Mouse (Mus musculus): ENCODE measurements around the gene Ruvbl2. TPM values are rescaled to one million over a fixed set of nuclear protein-coding genes. Genes with fewer than 3 reads are reported as not detected.
A peak's percentile ranks its signal among the peaks of the same experiment; 100 is the strongest.

Ruvbl2 gene
- polyA plus RNA-seq, 1 experiment from 2014 or later = 153 TPM

- Histone ChIP-seq H3K4me2 (ENCODE audit: low read length) (no peak overlapping the region), H3K9ac (ENCODE audit: low read length) (no peak overlapping the region), H3K27me3 (replicated peaks; ENCODE audit: control insufficient read depth, insufficient read depth, low read length) (no peaks in the 10 kb centered on the region), H3K4me1 (ENCODE audit: control insufficient read depth, insufficient read depth, low read length) (no peaks in the 10 kb centered on the region), H3K36me3 (ENCODE audit: control insufficient read depth, insufficient read depth, low read length) (peaks cover 44% of the 10 kb centered on the region), H3K4me3 (ENCODE audit: low read depth, low read length) (no peak overlapping the region), H3K27ac (ENCODE audit: low read depth, low read length) (no peak overlapping the region), H3K9me3 (replicated peaks; ENCODE audit: control insufficient read depth, low read length) (no peaks in the 10 kb centered on the region)
- no peak for DNase-seq (ENCODE audit: low spot score)
- no peak for ATAC-seq
Measured at GRCm38 (mm10) chr7:45446589-45446988, 8.7 kb upstream of the Ruvbl2 start.

DNA sequence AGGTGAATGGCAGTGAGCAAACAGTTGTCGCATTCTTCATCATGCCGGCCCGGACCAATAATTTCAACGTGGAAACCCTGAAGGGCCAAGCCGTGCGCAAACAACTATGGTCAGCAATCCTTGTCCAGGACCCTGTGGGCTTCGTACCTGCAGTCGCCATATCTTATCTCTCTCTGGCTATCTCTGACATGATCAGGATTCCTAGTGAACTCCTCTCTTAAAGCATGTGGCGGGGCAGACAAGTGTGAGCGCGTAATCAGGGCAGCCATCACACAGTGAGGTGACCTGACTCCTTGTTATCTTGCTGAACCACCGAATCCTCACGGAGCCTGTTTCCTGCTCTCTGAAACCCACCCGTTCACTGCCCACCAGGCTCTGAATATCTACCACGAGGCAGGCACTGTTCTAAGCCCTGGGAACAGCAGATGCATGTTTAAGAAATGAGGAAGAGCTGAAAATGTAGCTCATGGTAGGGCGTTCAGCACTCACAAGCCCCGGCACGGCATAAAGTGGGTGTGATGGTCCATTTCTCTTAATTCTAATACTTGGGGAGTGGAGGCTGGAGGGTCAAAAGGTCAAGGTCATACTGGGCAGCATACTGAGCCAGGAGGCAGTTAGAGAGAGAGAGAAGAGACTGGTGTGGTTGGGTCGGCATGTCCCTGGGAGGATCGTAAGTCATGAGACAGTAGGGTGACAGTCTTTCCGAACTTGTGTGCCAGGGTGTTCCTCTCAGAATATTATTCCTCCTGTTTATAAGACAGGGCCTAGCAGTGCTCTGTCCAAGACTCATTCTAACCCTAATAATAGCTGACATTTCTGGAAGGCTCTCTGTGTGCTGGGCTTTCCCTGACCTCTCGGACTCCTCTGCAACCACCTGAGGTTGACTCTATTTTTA, 5.9 kb upstream of the Ruvbl2 start:
- H3K27me3 ChIP-seq (replicated peaks; ENCODE audit: control insufficient read depth, insufficient read depth, low read length) = no peaks in the 10 kb centered on the region
- DNase-seq (ENCODE audit: low spot score) (no peak), ATAC-seq (no peak)
- H3K4me1 ChIP-seq (ENCODE audit: control insufficient read depth, insufficient read depth, low read length) = no peaks in the 10 kb centered on the region
- H3K4me3 ChIP-seq (ENCODE audit: low read depth, low read length) = no peak overlapping the region
- no peak overlapping the region for H3K27ac ChIP-seq (ENCODE audit: low read depth, low read length)
- 89% methylated on average over 22 of the region's 22 CpGs for WGBS
- H3K4me2 ChIP-seq (ENCODE audit: low read length) = no peak overlapping the region
- no peaks in the 10 kb centered on the region for H3K9me3 ChIP-seq (replicated peaks; ENCODE audit: control insufficient read depth, low read length)
- H3K9ac ChIP-seq (ENCODE audit: low read length) = no peak overlapping the region
- H3K36me3 ChIP-seq (ENCODE audit: control insufficient read depth, insufficient read depth, low read length) = peaks cover 53% of the 10 kb centered on the region; the same call in 1 of the 2 replicates

GRCm38 (mm10) chr7:45437046-45437445, 850 bp downstream of the Ruvbl2 start:
- Histone ChIP-seq H3K4me1 (ENCODE audit: control insufficient read depth, insufficient read depth, low read length) (peaks cover 18% of the 10 kb centered on the region), H3K27me3 (replicated peaks; ENCODE audit: control insufficient read depth, insufficient read depth, low read length) (no peaks in the 10 kb centered on the region), H3K36me3 (ENCODE audit: control insufficient read depth, insufficient read depth, low read length) (peaks cover 18% of the 10 kb centered on the region)

DNA sequence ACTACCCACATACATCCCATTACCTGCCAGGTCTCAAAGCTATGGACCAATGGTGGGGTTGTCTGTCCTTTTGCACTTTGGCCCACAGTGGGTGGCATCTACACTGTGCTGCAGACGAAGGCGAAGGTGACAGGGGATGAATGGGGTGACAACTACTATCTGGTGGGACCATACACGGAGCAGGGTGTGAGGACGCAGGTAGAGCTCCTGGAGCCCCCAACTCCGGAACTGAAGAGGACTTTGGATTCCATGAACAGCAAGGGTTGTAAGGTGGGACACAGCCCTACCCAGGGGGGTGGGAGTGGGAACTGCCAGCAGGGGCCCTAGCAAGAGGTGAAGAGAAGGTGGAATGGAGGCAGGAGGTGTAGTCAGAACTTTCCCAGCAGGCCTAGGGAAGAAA, 1.5 kb downstream of the Ruvbl2 start:
- peaks cover 21% of the 10 kb centered on the region for H3K36me3 ChIP-seq (ENCODE audit: control insufficient read depth, insufficient read depth, low read length)
- peaks cover 18% of the 10 kb centered on the region for H3K4me1 ChIP-seq (ENCODE audit: control insufficient read depth, insufficient read depth, low read length)
- 94% methylated on average over 5 of the region's 5 CpGs for WGBS
- no peak for DNase-seq (ENCODE audit: low spot score)
- no peak for ATAC-seq
- no peaks in the 10 kb centered on the region for H3K9me3 ChIP-seq (replicated peaks; ENCODE audit: control insufficient read depth, low read length)
- H3K4me3 ChIP-seq (ENCODE audit: low read depth, low read length) = no peak overlapping the region
- no peak overlapping the region for H3K27ac ChIP-seq (ENCODE audit: low read depth, low read length)
- H3K4me2 ChIP-seq (ENCODE audit: low read length) = no peak overlapping the region
- H3K27me3 ChIP-seq (replicated peaks; ENCODE audit: control insufficient read depth, insufficient read depth, low read length) = no peaks in the 10 kb centered on the region
- no peak overlapping the region for H3K9ac ChIP-seq (ENCODE audit: low read length)

More at GRCm38 (mm10) chr7:45437046-45437445, 850 bp downstream of the Ruvbl2 start:
- WGBS = 21% methylated on average over 6 of the region's 6 CpGs
- no peaks in the 10 kb centered on the region for H3K9me3 ChIP-seq (replicated peaks; ENCODE audit: control insufficient read depth, low read length)
- H3K9ac ChIP-seq (ENCODE audit: low read length) = no peak overlapping the region
- H3K27ac ChIP-seq (ENCODE audit: low read depth, low read length) = no peak overlapping the region
- DNase-seq (ENCODE audit: low spot score) (no peak), ATAC-seq (no peak)
- no peak overlapping the region for H3K4me3 ChIP-seq (ENCODE audit: low read depth, low read length)
- H3K4me2 ChIP-seq (ENCODE audit: low read length) = no peak overlapping the region

GRCm38 (mm10) chr7:45435038-45435437, 2.9 kb downstream of the Ruvbl2 start:
- Histone ChIP-seq H3K27me3 (replicated peaks; ENCODE audit: control insufficient read depth, insufficient read depth, low read length) (no peaks in the 10 kb centered on the region), H3K36me3 (ENCODE audit: control insufficient read depth, insufficient read depth, low read length) (peaks cover 27% of the 10 kb centered on the region), H3K4me2 (ENCODE audit: low read length) (peak overlapping the region; percentile 63), H3K27ac (ENCODE audit: low read depth, low read length) (0 out of 2 replicates have a peak overlapping the region, but pooled peaks have one; percentile 6), H3K4me1 (ENCODE audit: control insufficient read depth, insufficient read depth, low read length) (peaks cover 18% of the 10 kb centered on the region), H3K4me3 (ENCODE audit: low read depth, low read length) (peak overlapping the region; percentile 77), H3K9me3 (replicated peaks; ENCODE audit: control insufficient read depth, low read length) (no peaks in the 10 kb centered on the region), H3K9ac (ENCODE audit: low read length) (peak overlapping the region; percentile 71)
- no peak for DNase-seq (ENCODE audit: low spot score)
- WGBS = 4% methylated on average over 16 of the region's 16 CpGs
- ATAC-seq = no peak

GRCm38 (mm10) chr7:45434203-45435015, 3.5 kb downstream of the Ruvbl2 start, which contains the start of gene Gys1:
Gene Gys1, plus strand, starts transcription at chr7:45434844.
- WGBS = under 1% methylated on average over 45 of the region's 45 CpGs
- Histone ChIP-seq H3K27me3 (replicated peaks; ENCODE audit: control insufficient read depth, insufficient read depth, low read length) (no peaks in the 10 kb centered on the region), H3K36me3 (ENCODE audit: control insufficient read depth, insufficient read depth, low read length) (peaks cover 28% of the 10 kb centered on the region), H3K9me3 (replicated peaks; ENCODE audit: control insufficient read depth, low read length) (no peaks in the 10 kb centered on the region), H3K27ac (ENCODE audit: low read depth, low read length) (peak within 1 kb of the TSS; percentile 87), H3K4me1 (ENCODE audit: control insufficient read depth, insufficient read depth, low read length) (peaks cover 18% of the 10 kb centered on the region), H3K4me2 (ENCODE audit: low read length) (peak within 1 kb of the TSS; percentile 90), H3K4me3 (ENCODE audit: low read depth, low read length) (peak within 1 kb of the TSS; percentile 77), H3K9ac (ENCODE audit: low read length) (peak within 1 kb of the TSS; percentile 83)
- DNase-seq (ENCODE audit: low spot score) (peak; percentile 100), ATAC-seq (peak; percentile 98)

DNA sequence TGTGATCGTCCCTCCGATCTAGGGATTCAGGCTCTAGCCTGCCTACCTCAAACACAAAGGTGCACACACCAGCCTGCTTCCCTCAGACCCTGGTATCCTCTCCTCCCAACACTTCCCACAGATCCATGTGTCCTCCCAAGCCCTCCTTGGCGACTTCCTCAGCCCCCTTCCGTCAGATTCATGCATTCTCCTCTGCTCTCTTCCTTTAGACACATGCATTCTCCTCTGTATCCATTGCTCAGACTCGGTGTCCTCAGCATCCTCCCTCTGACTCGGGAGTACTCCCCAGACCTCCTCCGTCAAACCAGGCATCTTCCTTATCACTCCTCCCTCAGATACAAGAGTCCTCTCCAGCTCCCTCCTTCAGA, 4.1 kb downstream of the Ruvbl2 start:
- peak overlapping the region; percentile 87 for H3K27ac ChIP-seq (ENCODE audit: low read depth, low read length)
- 0% methylated on average over 7 of the region's 7 CpGs for WGBS
- peaks cover 32% of the 10 kb centered on the region for H3K36me3 ChIP-seq (ENCODE audit: control insufficient read depth, insufficient read depth, low read length)
- no peak; the same call in 1 of the 2 replicates for ATAC-seq
- peak overlapping the region; percentile 83 for H3K9ac ChIP-seq (ENCODE audit: low read length)
- no peaks in the 10 kb centered on the region for H3K27me3 ChIP-seq (replicated peaks; ENCODE audit: control insufficient read depth, insufficient read depth, low read length)
- H3K4me1 ChIP-seq (ENCODE audit: control insufficient read depth, insufficient read depth, low read length) = peaks cover 18% of the 10 kb centered on the region
- DNase-seq (ENCODE audit: low spot score) = no peak
- H3K4me3 ChIP-seq (ENCODE audit: low read depth, low read length) = peak overlapping the region; percentile 77
- H3K4me2 ChIP-seq (ENCODE audit: low read length) = peak overlapping the region; percentile 90
- H3K9me3 ChIP-seq (replicated peaks; ENCODE audit: control insufficient read depth, low read length) = no peaks in the 10 kb centered on the region

GRCm38 (mm10) chr7:45426556-45426955, 11.3 kb downstream of the Ruvbl2 start:
- Histone ChIP-seq H3K27ac (ENCODE audit: low read depth, low read length) (no peak overlapping the region), H3K4me3 (ENCODE audit: low read depth, low read length) (no peak overlapping the region), H3K4me1 (ENCODE audit: control insufficient read depth, insufficient read depth, low read length) (no peaks in the 10 kb centered on the region), H3K4me2 (ENCODE audit: low read length) (no peak overlapping the region), H3K9ac (ENCODE audit: low read length) (no peak overlapping the region), H3K9me3 (replicated peaks; ENCODE audit: control insufficient read depth, low read length) (no peaks in the 10 kb centered on the region), H3K36me3 (ENCODE audit: control insufficient read depth, insufficient read depth, low read length) (peaks cover 93% of the 10 kb centered on the region), H3K27me3 (replicated peaks; ENCODE audit: control insufficient read depth, insufficient read depth, low read length) (no peaks in the 10 kb centered on the region)
- 88% methylated on average over 8 of the region's 8 CpGs for WGBS
- ATAC-seq (no peak), DNase-seq (ENCODE audit: low spot score) (no peak)

Data from forebrain, embryonic 14.5 days (tissue).